Mouse (Mus musculus) myocyte (in vitro differentiated cells): ENCODE results near the gene Cdc5l. TPM values are rescaled to one million over a fixed set of nuclear protein-coding genes. Genes with fewer than 3 reads are reported as not detected.

Source experiments
- H3K27me3 ChIP-seq: one replicate; pipeline ENCODE4 v1.6.1; 2011; ENCODE audit not compliant: control insufficient read depth, insufficient read depth, insufficient read length
- H3K36me3 ChIP-seq: one replicate; pipeline ENCODE4 v1.6.1; 2011; ENCODE audit not compliant: control insufficient read depth, insufficient read depth
- H3K4me2 ChIP-seq: one replicate; pipeline ENCODE4 v1.6.1; 2011; ENCODE audit warnings: low read depth, control low read depth
- H3K4me3 ChIP-seq: one replicate; pipeline ENCODE4 v1.5.1; 2011; ENCODE audit warnings: mild to moderate bottlenecking, control low read depth, moderate library complexity
- H3K79me2 ChIP-seq: one replicate; pipeline ENCODE4 v1.6.1; 2011; ENCODE audit not compliant: control insufficient read depth, insufficient read depth
- H3ac ChIP-seq: one replicate; pipeline ENCODE4 v1.6.1; 2011; ENCODE audit not compliant: control insufficient read depth, insufficient read length
- CEBPB ChIP-seq: IDR thresholded peaks from 2 replicates; pipeline ENCODE4 v1.6.1; 2011; ENCODE audit warnings: mild to moderate bottlenecking, moderate library complexity; ENCODE audit not compliant: poor library complexity, insufficient read depth, severe bottlenecking
- E2F4 ChIP-seq: IDR thresholded peaks from one replicate; pipeline ENCODE4 v1.6.1; 2011; ENCODE audit warnings: mild to moderate bottlenecking, control low read depth, moderate library complexity; ENCODE audit not compliant: insufficient read depth
- MAX ChIP-seq: IDR thresholded peaks from one replicate; pipeline ENCODE4 v1.6.1; 2011; ENCODE audit warnings: low read depth, mild to moderate bottlenecking, control low read depth
- MYOD1 ChIP-seq, 3 experiments: IDR thresholded peaks; one replicate each; pipeline ENCODE4 v1.6.1; 2011; ENCODE audit warnings: control low read depth in 2 of 3, low read depth in 2 of 3, mild to moderate bottlenecking in 2 of 3, moderate library complexity in 1 of 3; ENCODE audit not compliant: insufficient read length in 2 of 3, control insufficient read depth in 1 of 3
- MYOG ChIP-seq, 3 experiments: IDR thresholded peaks; one replicate each; pipeline ENCODE4 v1.6.1; 2011; ENCODE audit warnings: control low read depth in 2 of 3, low read depth in 2 of 3, mild to moderate bottlenecking in 2 of 3; ENCODE audit not compliant: insufficient read length in 2 of 3, control insufficient read depth in 1 of 3, insufficient read depth in 1 of 3
- POLR2A ChIP-seq: IDR thresholded peaks from one replicate; pipeline ENCODE4 v1.6.1; 2011; ENCODE audit warnings: low read depth, mild to moderate bottlenecking, control low read depth, moderate library complexity; ENCODE audit not compliant: insufficient read length
- POLR2AphosphoS2 ChIP-seq: IDR thresholded peaks from one replicate; pipeline ENCODE4 v1.6.1; 2011; ENCODE audit warnings: low read depth, control low read depth; ENCODE audit not compliant: insufficient read length
- REST ChIP-seq: IDR thresholded peaks from one replicate; pipeline ENCODE4 v1.6.1; 2011; ENCODE audit warnings: mild to moderate bottlenecking, control low read depth, moderate library complexity; ENCODE audit not compliant: insufficient read depth, insufficient read length
- SRF ChIP-seq: IDR thresholded peaks from one replicate; pipeline ENCODE4 v1.6.1; 2011; ENCODE audit warnings: low read depth; ENCODE audit not compliant: control insufficient read depth, insufficient read length
- TCF12 ChIP-seq: IDR thresholded peaks from one replicate; pipeline ENCODE4 v1.6.1; 2011; ENCODE audit warnings: mild to moderate bottlenecking, control low read depth; ENCODE audit not compliant: poor library complexity, insufficient read depth, severe bottlenecking
- TCF3 ChIP-seq: IDR thresholded peaks from one replicate; pipeline ENCODE4 v1.6.1; 2011; ENCODE audit warnings: low read depth, control low read depth; ENCODE audit not compliant: insufficient read length
- USF1 ChIP-seq: IDR thresholded peaks from one replicate; pipeline ENCODE4 v1.6.1; 2011; ENCODE audit warnings: low read depth, mild to moderate bottlenecking, control low read depth, moderate library complexity
- polyA plus RNA-seq: library from polyadenylated mRNA; unstranded; fragments of >200 nt; fragmentation: generic; extraction: Trizol; gene quantifications from one replicate; pipeline ENCODE4 v1.2.1, GENCODE M21; 2012; ENCODE audit warnings: missing spikeins

Gene Cdc5l
- polyA plus RNA-seq, 1 experiment, result 26.8 TPM

DNA sequence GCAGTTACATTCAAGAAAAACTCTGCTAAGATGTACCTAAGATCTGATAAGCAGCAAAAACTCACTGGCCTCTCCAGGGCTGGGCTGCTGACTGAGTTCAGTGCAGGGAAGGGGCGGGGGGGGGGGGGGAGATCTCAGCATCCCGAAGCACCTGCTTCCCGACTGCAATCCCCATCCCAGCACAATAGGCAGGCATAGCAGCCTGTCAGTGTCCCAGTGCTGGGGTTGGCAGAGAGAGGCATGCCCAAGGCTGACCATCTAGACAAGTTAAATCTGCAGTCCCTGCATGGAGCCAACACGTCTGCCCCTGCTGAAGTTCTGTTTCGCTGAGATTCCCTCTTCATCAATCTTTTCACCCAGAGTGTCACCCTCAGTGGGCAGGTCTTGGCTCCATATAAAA is 63.0 kb downstream of the Cdc5l start:
- Histone ChIP-seq H3K27me3 (peaks cover 11% of the 10 kb centered on the region), H3K4me3 (no peak overlapping the region), H3ac (no peak overlapping the region), H3K79me2 (no peaks in the 10 kb centered on the region), H3K4me2 (no peak overlapping the region), H3K36me3 (no peaks in the 10 kb centered on the region)
- TF ChIP-seq SRF (no peak), REST (no peak), MYOD1 (IDR thresholded peaks at IDR 0.05; ENCODE audit: control insufficient read depth in 1 of 3, insufficient read length in 2 of 3, low read depth in 2 of 3) (no peak), USF1 (no peak), POLR2A (no peak), MAX (no peak), POLR2AphosphoS2 (no peak), MYOG (IDR thresholded peaks at IDR 0.05; ENCODE audit: control insufficient read depth in 1 of 3, insufficient read depth in 1 of 3, insufficient read length in 2 of 3, low read depth in 2 of 3) (no peak), TCF12 (no peak), TCF3 (no peak), CEBPB (no peak), E2F4 (no peak)

DNA sequence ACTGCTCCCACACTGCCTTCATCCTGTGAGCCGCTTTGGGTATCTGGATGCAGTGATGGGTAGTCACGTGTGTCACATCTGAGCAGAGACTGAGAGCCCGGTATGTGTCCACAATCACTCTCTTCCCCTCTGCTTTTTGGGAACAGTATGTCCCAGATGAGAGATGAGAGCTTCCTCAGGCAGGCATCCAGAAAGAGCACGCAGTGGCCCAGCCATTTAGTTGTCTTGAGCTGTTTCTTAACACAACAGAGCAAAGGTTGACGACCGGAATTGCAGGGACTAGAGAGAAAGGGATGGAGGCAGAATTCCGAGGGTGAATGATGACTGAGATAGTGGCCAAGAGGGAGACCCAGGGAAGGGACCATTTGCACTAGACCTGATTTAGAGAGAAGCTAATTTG is 68.7 kb downstream of the Cdc5l start:
- Histone ChIP-seq H3K27me3 (peaks cover 8% of the 10 kb centered on the region), H3ac (no peak overlapping the region), H3K4me2 (no peak overlapping the region), H3K79me2 (no peaks in the 10 kb centered on the region), H3K36me3 (no peaks in the 10 kb centered on the region), H3K4me3 (no peak overlapping the region)
- TF ChIP-seq MYOD1 (IDR thresholded peaks at IDR 0.05; ENCODE audit: control insufficient read depth in 1 of 3, insufficient read length in 2 of 3, low read depth in 2 of 3) (no peak), TCF3 (no peak), POLR2A (no peak)

DNA sequence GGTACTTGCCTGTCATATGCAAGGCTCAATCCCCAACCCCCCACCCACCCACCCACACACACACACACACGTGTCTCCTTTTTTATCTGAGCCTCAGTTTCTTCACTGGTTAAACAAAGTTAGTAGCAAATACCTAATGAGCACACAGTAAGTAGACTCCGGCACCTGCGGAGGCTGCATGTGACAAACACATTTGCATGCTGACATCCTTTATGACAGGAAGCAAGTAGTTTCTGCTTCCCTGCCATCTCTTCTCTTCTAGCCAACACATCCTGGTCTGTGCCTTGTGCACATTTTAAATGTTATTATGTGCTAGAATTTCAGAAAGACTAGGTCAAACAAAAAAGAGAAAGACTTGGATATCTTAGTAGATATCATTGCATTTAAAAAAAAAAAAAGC is 72.6 kb downstream of the Cdc5l start:
- no peaks in the 10 kb centered on the region for H3K79me2 ChIP-seq
- no peaks in the 10 kb centered on the region for H3K27me3 ChIP-seq
- no peak overlapping the region for H3K4me3 ChIP-seq
- H3K4me2 ChIP-seq, result no peak overlapping the region
- TF ChIP-seq MAX (no peak), MYOD1 (IDR thresholded peaks at IDR 0.05; ENCODE audit: control insufficient read depth in 1 of 3, insufficient read length in 2 of 3, low read depth in 2 of 3) (no peak), POLR2AphosphoS2 (no peak), TCF12 (no peak), POLR2A (no peak), TCF3 (no peak), MYOG (IDR thresholded peaks at IDR 0.05; ENCODE audit: control insufficient read depth in 1 of 3, insufficient read depth in 1 of 3, insufficient read length in 2 of 3, low read depth in 2 of 3) (no peak), SRF (no peak), USF1 (no peak), REST (no peak), CEBPB (no peak), E2F4 (no peak)
- no peaks in the 10 kb centered on the region for H3K36me3 ChIP-seq
- H3ac ChIP-seq, result no peak overlapping the region

DNA sequence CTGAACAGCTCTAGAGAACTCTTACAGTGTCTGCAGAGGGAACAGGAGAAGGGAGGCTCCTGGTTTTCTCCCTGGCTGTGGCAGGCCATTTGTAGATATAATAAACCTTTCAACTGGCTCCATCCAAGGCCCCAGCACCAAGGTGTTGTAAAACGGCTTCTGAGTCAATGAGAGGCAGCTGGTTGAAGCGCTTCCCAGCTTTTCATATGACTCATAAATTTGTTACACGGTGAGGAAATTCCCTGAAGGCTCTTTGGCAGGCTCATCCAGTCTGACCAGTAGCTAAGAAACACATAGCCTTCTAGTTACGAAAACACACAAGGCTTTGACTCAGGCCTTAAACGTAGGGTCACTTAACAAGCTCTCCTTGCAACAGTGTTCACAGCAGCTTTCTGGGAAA is 74.1 kb downstream of the Cdc5l start:
- no peak overlapping the region for H3ac ChIP-seq
- H3K79me2 ChIP-seq, result no peaks in the 10 kb centered on the region
- no peaks in the 10 kb centered on the region for H3K27me3 ChIP-seq
- H3K4me2 ChIP-seq, result peak overlapping the region; percentile 37
- H3K4me3 ChIP-seq, result no peak overlapping the region
- H3K36me3 ChIP-seq, result no peaks in the 10 kb centered on the region
- 0 out of 2 replicates have a peak, but pooled peaks have one; percentile 43 for TF ChIP-seq CEBPB
- TF ChIP-seq MYOG (IDR thresholded peaks at IDR 0.05; ENCODE audit: control insufficient read depth in 1 of 3, insufficient read depth in 1 of 3, insufficient read length in 2 of 3, low read depth in 2 of 3), result no peak

DNA sequence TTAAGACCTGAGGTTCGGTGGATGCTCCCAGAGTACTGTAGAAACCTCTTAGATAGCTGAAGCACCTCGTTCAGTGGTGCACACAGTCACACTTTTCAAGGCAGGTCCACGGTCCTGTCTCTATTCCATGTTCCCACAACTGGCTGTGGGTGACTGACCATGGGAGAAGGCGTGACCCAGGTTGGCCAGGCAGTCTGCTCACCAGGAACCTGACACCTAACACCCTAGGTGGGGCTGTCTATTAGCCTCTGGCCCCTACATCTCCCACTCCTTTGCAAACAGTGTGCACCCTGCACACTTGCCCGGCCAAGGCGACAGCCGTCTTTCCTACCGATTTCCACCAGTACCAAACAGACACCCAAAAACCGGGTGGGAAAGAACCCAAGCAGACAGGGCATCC is 77.1 kb downstream of the Cdc5l start:
- Histone ChIP-seq H3K79me2 (no peaks in the 10 kb centered on the region), H3K36me3 (no peaks in the 10 kb centered on the region), H3ac (no peak overlapping the region), H3K4me2 (no peak overlapping the region), H3K4me3 (no peak overlapping the region), H3K27me3 (no peaks in the 10 kb centered on the region)
- no peak for TF ChIP-seq MAX
- no peak for TF ChIP-seq REST
- TF ChIP-seq MYOG (IDR thresholded peaks at IDR 0.05; ENCODE audit: control insufficient read depth in 1 of 3, insufficient read depth in 1 of 3, insufficient read length in 2 of 3, low read depth in 2 of 3), result no peak
- no peak for TF ChIP-seq CEBPB
- no peak for TF ChIP-seq MYOD1 (IDR thresholded peaks at IDR 0.05; ENCODE audit: control insufficient read depth in 1 of 3, insufficient read length in 2 of 3, low read depth in 2 of 3)
- no peak for TF ChIP-seq POLR2AphosphoS2
- TF ChIP-seq TCF3, result no peak
- TF ChIP-seq SRF, result no peak
- TF ChIP-seq E2F4, result no peak
- TF ChIP-seq TCF12, result no peak
- no peak for TF ChIP-seq POLR2A
- TF ChIP-seq USF1, result no peak
